Mouse (Mus musculus) G1E (cell line): Measurements from ENCODE around the gene Flt1. TPM values are rescaled to one million over a fixed set of nuclear protein-coding genes. Genes with fewer than 3 reads are reported as not detected.

ENCODE experiments used
- ATAC-seq: 2 replicates; pipeline ENCODE4 v1.8.0; 2016; ENCODE audit warnings: mild to moderate bottlenecking; ENCODE audit not compliant: insufficient number of reproducible peaks, poor library complexity, low FRiP score, severe bottlenecking; ENCODE audit errors: extremely low read depth
- DNase-seq: peaks from one replicate; pipeline ENCODE4 v3.0.0; 2012; ENCODE audit warnings: low spot score
- H3K27me3 ChIP-seq: 2 replicates; pipeline ENCODE4 v1.6.1; 2012; ENCODE audit warnings: mild to moderate bottlenecking, low read length, inconsistent platforms; ENCODE audit not compliant: insufficient read depth
- H3K36me3 ChIP-seq: replicated peaks from 2 replicates; pipeline ENCODE3; 2012; ENCODE audit warnings: mild to moderate bottlenecking, inconsistent platforms
- H3K4me1 ChIP-seq: 2 replicates; pipeline ENCODE4 v1.6.1; 2012; ENCODE audit warnings: low read depth, low read length, inconsistent platforms, mixed read lengths; ENCODE audit not compliant: insufficient read depth
- H3K4me3 ChIP-seq: 2 replicates; pipeline ENCODE4 v1.5.1; 2012; ENCODE audit warnings: low read depth, mild to moderate bottlenecking, inconsistent platforms, low read length, moderate library complexity, mixed read lengths
- H3K9me3 ChIP-seq: replicated peaks from 2 replicates; pipeline ENCODE4 v1.6.1; 2012; ENCODE audit warnings: inconsistent platforms
- CTCF ChIP-seq: IDR thresholded peaks from 2 replicates; pipeline ENCODE4 v1.5.1; 2012; ENCODE audit warnings: low read depth, low read length, inconsistent platforms, mixed read lengths
- GATA1 ChIP-seq: IDR thresholded peaks from 2 replicates; pipeline ENCODE4 v1.6.1; 2012; ENCODE audit warnings: borderline replicate concordance, low read length, inconsistent platforms, mixed read lengths
- GATA2 ChIP-seq: IDR thresholded peaks from 2 replicates; pipeline ENCODE4 v1.6.1; 2012; ENCODE audit warnings: low read depth, low read length, inconsistent platforms, borderline replicate concordance
- POLR2AphosphoS5 ChIP-seq: IDR thresholded peaks from 2 replicates; pipeline ENCODE4 v1.6.1; 2012; ENCODE audit warnings: low read depth, low read length, inconsistent platforms; ENCODE audit not compliant: insufficient replicate concordance
- TAL1 ChIP-seq: conservative IDR thresholded peaks from 2 replicates; pipeline ENCODE4 v1.6.1; 2012; ENCODE audit warnings: low read depth, low read length, inconsistent platforms, mixed read lengths
- polyA plus RNA-seq: library from polyadenylated mRNA; stranded (reverse); fragments of >175 nt; gene quantifications from 2 replicates; pipeline ENCODE4 v1.2.3, GENCODE M21; 2012
- total RNA-seq, 2 experiments: library from RNA; stranded (forward) in 1 of 2; stranded (reverse) in 1 of 2; fragments of 200-1000 nt in 1 of 2; fragments of >200 nt in 1 of 2; fragmentation: Nextera tagmentation in 1 of 2; gene quantifications; 2 replicates each; pipeline ENCODE4 v1.2.3; 2014 to 2017

Flt1 gene
- total and polyA plus RNA-seq, 3 experiments, result 0.04 to 0.33 (median 0.15) TPM

GRCm38 (mm10) chr5:147551879-147552627 is 173.8 kb downstream of the Flt1 start:
- H3K9me3 ChIP-seq, result no peaks in the 10 kb centered on the region
- ATAC-seq (no peak), DNase-seq (no peak)
- no peaks in the 10 kb centered on the region; the same call in 1 of the 2 replicates for H3K4me1 ChIP-seq
- TF ChIP-seq GATA1, result no peak
- no peak for TF ChIP-seq GATA2
- TF ChIP-seq TAL1, result no peak
- TF ChIP-seq POLR2AphosphoS5, result no peak
- no peak for TF ChIP-seq CTCF
- H3K27me3 ChIP-seq, result no peaks in the 10 kb centered on the region
- H3K4me3 ChIP-seq, result no peak overlapping the region
- peaks cover 53% of the 10 kb centered on the region for H3K36me3 ChIP-seq

GRCm38 (mm10) chr5:147549016-147549755 is 176.6 kb downstream of the Flt1 start:
- TF ChIP-seq GATA2 (no peak), TAL1 (no peak), GATA1 (no peak), CTCF (no peak), POLR2AphosphoS5 (no peak)
- H3K36me3 ChIP-seq, result peaks cover 79% of the 10 kb centered on the region
- ATAC-seq, result no peak
- no peaks in the 10 kb centered on the region for H3K27me3 ChIP-seq
- no peaks in the 10 kb centered on the region; the same call in 1 of the 2 replicates for H3K4me1 ChIP-seq
- no peak for DNase-seq
- no peaks in the 10 kb centered on the region for H3K9me3 ChIP-seq
- no peak overlapping the region for H3K4me3 ChIP-seq

GRCm38 (mm10) chr5:147545731-147546241 is 180.0 kb downstream of the Flt1 start:
- H3K27me3 ChIP-seq, result no peaks in the 10 kb centered on the region
- TF ChIP-seq TAL1 (no peak), GATA2 (no peak), POLR2AphosphoS5 (no peak), CTCF (no peak), GATA1 (no peak)
- DNase-seq (no peak), ATAC-seq (no peak)
- H3K4me1 ChIP-seq, result peaks cover 1% of the 10 kb centered on the region; the same call in 1 of the 2 replicates
- no peak overlapping the region for H3K4me3 ChIP-seq
- H3K36me3 ChIP-seq, result peaks cover 91% of the 10 kb centered on the region
- H3K9me3 ChIP-seq, result no peaks in the 10 kb centered on the region

DNA sequence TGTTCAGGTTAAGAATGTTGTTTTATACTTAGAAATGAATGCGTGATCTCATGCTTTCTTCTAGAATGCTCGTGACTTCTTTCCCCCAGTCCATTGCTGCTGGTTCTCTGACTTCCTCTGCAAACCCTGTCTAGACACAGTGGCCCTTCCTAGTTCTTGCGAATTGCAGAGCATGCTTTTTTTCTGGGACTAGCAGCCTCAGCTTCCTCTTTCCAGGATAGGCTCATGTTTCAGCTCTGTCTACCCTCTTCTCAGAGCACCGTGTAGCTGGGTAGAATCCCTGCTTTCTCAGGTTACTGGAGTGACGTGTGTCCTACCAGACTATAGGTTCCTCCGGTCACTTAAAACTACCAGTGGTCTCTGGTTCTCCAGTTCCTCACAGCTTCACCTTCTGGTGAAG is 183.5 kb downstream of the Flt1 start:
- H3K4me1 ChIP-seq, result peaks cover 14% of the 10 kb centered on the region; the same call in 1 of the 2 replicates
- H3K36me3 ChIP-seq, result peaks cover 92% of the 10 kb centered on the region
- no peak overlapping the region for H3K4me3 ChIP-seq
- DNase-seq, result no peak
- no peaks in the 10 kb centered on the region for H3K9me3 ChIP-seq
- no peak for ATAC-seq
- no peaks in the 10 kb centered on the region for H3K27me3 ChIP-seq
- TF ChIP-seq GATA1, result no peak
- TF ChIP-seq TAL1, result no peak
- no peak for TF ChIP-seq CTCF
- no peak for TF ChIP-seq GATA2
- TF ChIP-seq POLR2AphosphoS5, result no peak

DNA sequence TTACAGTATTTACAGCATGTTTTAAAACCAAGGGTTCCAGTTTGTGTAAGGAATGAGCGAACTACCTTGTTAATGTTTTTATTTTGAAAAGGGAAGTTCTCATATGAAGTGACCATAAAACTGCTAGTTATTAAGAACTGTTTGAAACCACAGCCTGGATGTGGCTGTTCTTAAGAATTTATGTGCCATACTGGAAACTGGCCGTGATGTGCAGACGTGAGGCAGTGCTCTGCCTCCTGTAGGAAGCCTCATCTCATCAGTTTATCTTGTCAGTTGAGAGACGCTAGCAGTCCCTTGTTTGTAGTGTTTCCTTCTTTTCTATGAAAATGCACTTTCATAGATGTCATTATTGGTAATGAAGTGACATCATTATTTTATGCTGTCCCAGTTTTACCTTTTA is 186.0 kb downstream of the Flt1 start:
- Histone ChIP-seq H3K36me3 (peaks cover 90% of the 10 kb centered on the region), H3K9me3 (no peaks in the 10 kb centered on the region), H3K4me1 (peaks cover 14% of the 10 kb centered on the region; the same call in 1 of the 2 replicates), H3K27me3 (no peaks in the 10 kb centered on the region), H3K4me3 (no peak overlapping the region)
- no peak for DNase-seq
- no peak for ATAC-seq
- TF ChIP-seq CTCF (no peak), GATA2 (no peak), TAL1 (no peak), GATA1 (no peak), POLR2AphosphoS5 (no peak)

DNA sequence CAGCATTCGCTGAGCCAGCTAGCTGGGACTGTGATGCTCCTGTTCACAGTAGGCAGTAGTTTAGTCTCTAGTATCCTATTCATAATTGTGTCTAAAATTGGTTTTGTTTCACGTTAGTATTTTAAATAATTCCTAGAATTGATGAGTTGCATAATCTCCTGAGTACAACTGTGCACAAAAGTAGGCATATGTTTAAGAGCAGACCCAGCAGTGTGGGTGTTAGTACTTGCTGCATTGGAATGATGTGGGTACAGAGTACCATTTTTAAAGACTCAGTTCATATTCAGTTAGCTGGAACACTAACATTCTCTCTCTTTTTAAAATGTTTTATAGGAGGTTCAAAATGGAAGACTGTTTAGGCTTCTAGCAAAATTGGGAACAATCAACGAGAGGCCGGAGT is 186.4 kb downstream of the Flt1 start:
- no peak overlapping the region for H3K4me3 ChIP-seq
- ATAC-seq, result no peak
- no peaks in the 10 kb centered on the region for H3K27me3 ChIP-seq
- H3K9me3 ChIP-seq, result no peaks in the 10 kb centered on the region
- peaks cover 92% of the 10 kb centered on the region for H3K36me3 ChIP-seq
- DNase-seq, result no peak
- peaks cover 14% of the 10 kb centered on the region; the same call in 1 of the 2 replicates for H3K4me1 ChIP-seq
- no peak for TF ChIP-seq GATA2
- no peak for TF ChIP-seq TAL1
- no peak for TF ChIP-seq CTCF
- TF ChIP-seq GATA1, result no peak
- TF ChIP-seq POLR2AphosphoS5, result no peak
